Comparison of ENCODE assay signal across 12 mouse cellular contexts in genomic region chr4:130140992-130141402, GRCm38 (mm10). TPM values are rescaled to one million over a fixed set of nuclear protein-coding genes. Genes with fewer than 3 reads are reported as not detected.
DNase-seq lines count a peak whose midpoint lies in the region; ATAC-seq lines count a peak whose summit lies in the region.
"Had no signal": no experiment of that assay in that cellular context is flagged by ENCODE, and none has a peak within 500 bp of the region (broad histone marks: within the 10 kb centered on the region; RNA-seq: fewer than 3 reads in every experiment).

No protein-coding gene starts in this region.

- peak; percentile 22 to 69 for DNase-seq in frontal cortex, adult 2 months (ENCODE audit: extremely low spot score in 1 of 2, low spot score in 1 of 2)
- DNase-seq in left cerebral cortex, postnatal 10 days (ENCODE audit: extremely low spot score in 1 of 2, low spot score in 2 of 2): peak; percentile 63 to 80
- no peak for DNase-seq in adipocyte (ENCODE audit: low spot score)
- no peak for DNase-seq in gastrocnemius, adult 8-10 months (ENCODE audit: low spot score in 2 of 2)
- no peak for DNase-seq in urinary bladder, postnatal 4 days (ENCODE audit: low spot score in 2 of 2)
- DNase-seq: lung, postnatal 36 days had no signal

- no peak overlapping the region for H3K27ac ChIP-seq in hindbrain, embryonic 15.5 days (replicated peaks)
- H3K27ac ChIP-seq in neural tube, embryonic 15.5 days (replicated peaks): no peak overlapping the region; the same call in 1 of the 2 replicates
- H3K27ac ChIP-seq: embryonic facial prominence, embryonic 12.5 days; heart, embryonic 13.5 days had no signal

- no peak overlapping the region for H3K4me3 ChIP-seq in hindbrain, embryonic 15.5 days
- no peak overlapping the region for H3K4me3 ChIP-seq in neural tube, embryonic 15.5 days (replicated peaks)
- H3K4me3 ChIP-seq: embryonic facial prominence, embryonic 12.5 days; heart, embryonic 13.5 days had no signal

- intact Hi-C loops in left cerebral cortex, postnatal 10 days (cut with DNase I): no loop called here

- no peaks in the 10 kb centered on the region for H3K36me3 ChIP-seq in hindbrain, embryonic 15.5 days
- no peaks in the 10 kb centered on the region for H3K36me3 ChIP-seq in neural tube, embryonic 15.5 days
- H3K36me3 ChIP-seq: embryonic facial prominence, embryonic 12.5 days; heart, embryonic 13.5 days had no signal

- H3K27me3 ChIP-seq in hindbrain, embryonic 15.5 days: peaks cover 32% of the 10 kb centered on the region
- peaks cover 49% of the 10 kb centered on the region for H3K27me3 ChIP-seq in neural tube, embryonic 15.5 days (replicated peaks)

- peaks cover 27% of the 10 kb centered on the region for H3K4me1 ChIP-seq in hindbrain, embryonic 15.5 days (replicated peaks)
- H3K4me1 ChIP-seq in neural tube, embryonic 15.5 days: peaks cover 25% of the 10 kb centered on the region

- H3K4me2 ChIP-seq in hindbrain, embryonic 15.5 days: no peak overlapping the region
- no peak overlapping the region for H3K4me2 ChIP-seq in neural tube, embryonic 15.5 days
- H3K4me2 ChIP-seq: embryonic facial prominence, embryonic 12.5 days; heart, embryonic 13.5 days had no signal

- H3K9me3 ChIP-seq in hindbrain, embryonic 15.5 days: no peaks in the 10 kb centered on the region
- no peaks in the 10 kb centered on the region for H3K9me3 ChIP-seq in neural tube, embryonic 15.5 days (replicated peaks)
- H3K9me3 ChIP-seq: heart, embryonic 13.5 days had no signal

- peak; percentile 27; the same call in 1 of the 2 replicates for ATAC-seq in hindbrain, embryonic 15.5 days (ENCODE audit: low FRiP score, low read depth)
- peak; percentile 22; the same call in 1 of the 2 replicates for ATAC-seq in neural tube, embryonic 15.5 days (ENCODE audit: low FRiP score)
- no peak for ATAC-seq in erythroid progenitor cell, adult 5-6 weeks (replicated peaks; ENCODE audit: low FRiP score, poor library complexity, severe bottlenecking)

- 32% methylated on average over 9 of the region's 9 CpGs for WGBS in hindbrain, embryonic 15.5 days
- 32% methylated on average over 9 of the region's 9 CpGs for WGBS in neural tube, embryonic 15.5 days

- H3K9ac ChIP-seq in hindbrain, embryonic 15.5 days: no peak overlapping the region
- H3K9ac ChIP-seq in neural tube, embryonic 15.5 days (replicated peaks): no peak overlapping the region
- H3K9ac ChIP-seq: embryonic facial prominence, embryonic 12.5 days; heart, embryonic 13.5 days had no signal

RNA-seq across cellular contexts. Expression of gene Hcrtr1, which starts 1.8 kb away (rescaled TPM):
- polyA plus RNA-seq in frontal cortex, adult 2 months (2012; rRNA removed): 2.8 and 3.9 TPM in 2 replicates
- polyA plus RNA-seq in hindbrain, embryonic 15.5 days (2015; fragmentation: Nextera tagmentation; extraction: Ambion mirVana): 3.4 and 5.1 TPM in 2 replicates
- 10 to 100 TPM; 11.2 TPM for total RNA-seq in left cerebral cortex, postnatal 10 days (2021)
- 3.7 and 3.9 TPM in 2 replicates for polyA plus RNA-seq in neural tube, embryonic 15.5 days (2015; fragmentation: Nextera tagmentation; extraction: Ambion mirVana)
- under 1 TPM in 1 of 4 experiments, not detected in 3; 0.22 TPM for total RNA-seq in gastrocnemius, adult 8-10 months (2022)
- total RNA-seq in erythroid progenitor cell, adult 5-6 weeks (2015; ENCODE audit: low replicate concordance): not detected in 2 replicates
- total RNA-seq in erythroid progenitor cell, adult 5-6 weeks (2017; ENCODE audit: low replicate concordance): not detected in 2 replicates
- polyA plus RNA-seq: limb, embryonic 11.5 days had no signal

RNA-seq across cellular contexts. Expression of gene Tinagl1, which starts 33.9 kb away (rescaled TPM):
- polyA plus RNA-seq in frontal cortex, adult 2 months (2012; rRNA removed): 12.1 and 14.4 TPM in 2 replicates
- 8.2 TPM in 2 replicates for polyA plus RNA-seq in hindbrain, embryonic 15.5 days (2015; fragmentation: Nextera tagmentation; extraction: Ambion mirVana)
- total RNA-seq in left cerebral cortex, postnatal 10 days (2021): 1 to 10 TPM; 2.3 to 2.7 TPM
- polyA plus RNA-seq in neural tube, embryonic 15.5 days (2015; fragmentation: Nextera tagmentation; extraction: Ambion mirVana): 4.1 and 14.7 TPM in 2 replicates
- 10 to 100 TPM; 10.2 to 25.2 (median 13.1) TPM for total RNA-seq in gastrocnemius, adult 8-10 months (2022)
- 199 and 217 TPM in 2 replicates for total RNA-seq in erythroid progenitor cell, adult 5-6 weeks (2015; ENCODE audit: low replicate concordance)
- 249 and 265 TPM in 2 replicates for total RNA-seq in erythroid progenitor cell, adult 5-6 weeks (2017; ENCODE audit: low replicate concordance)

RNA-seq across cellular contexts. Expression of gene Pef1, which starts 38.6 kb away (rescaled TPM):
- 73.5 and 75.2 TPM in 2 replicates for polyA plus RNA-seq in frontal cortex, adult 2 months (2012; rRNA removed)
- polyA plus RNA-seq in hindbrain, embryonic 15.5 days (2015; fragmentation: Nextera tagmentation; extraction: Ambion mirVana): 67.5 and 69.1 TPM in 2 replicates
- 10 to 100 TPM; 42.6 to 42.8 TPM for total RNA-seq in left cerebral cortex, postnatal 10 days (2021)
- polyA plus RNA-seq in neural tube, embryonic 15.5 days (2015; fragmentation: Nextera tagmentation; extraction: Ambion mirVana): 65.6 and 69.7 TPM in 2 replicates
- 10 to 100 TPM; 34.5 to 37.3 (median 37.0) TPM for total RNA-seq in gastrocnemius, adult 8-10 months (2022)
- 44.7 and 45.3 TPM in 2 replicates for total RNA-seq in erythroid progenitor cell, adult 5-6 weeks (2015; ENCODE audit: low replicate concordance)
- total RNA-seq in erythroid progenitor cell, adult 5-6 weeks (2017; ENCODE audit: low replicate concordance): 8.9 and 10.3 TPM in 2 replicates

Comparison
In these comparisons a context has a peak if more than half of its experiments do, and no peak if none do; other contexts are left out.
1. DNase-seq: peak in frontal cortex, adult 2 months (2 of 2) and left cerebral cortex, postnatal 10 days (2 of 2); none in adipocyte (single experiment), gastrocnemius, adult 8-10 months (0 of 2) and urinary bladder, postnatal 4 days (0 of 2).
2. RNA of gene Hcrtr1, which starts 1.8 kb away (total RNA-seq): 11.2 TPM in left cerebral cortex, postnatal 10 days; 0.22 TPM in gastrocnemius, adult 8-10 months and not detected in erythroid progenitor cell, adult 5-6 weeks; every median in the first group is over 4 times any median in the second.
3. RNA of gene Tinagl1, which starts 33.9 kb away (total RNA-seq): 199 to 265 TPM in erythroid progenitor cell, adult 5-6 weeks; 10.2 to 25.2 TPM in gastrocnemius, adult 8-10 months and 2.3 to 2.7 TPM in left cerebral cortex, postnatal 10 days; every median in the first group is over 4 times any median in the second.